Comparison of ENCODE assay signal across 9 mouse cellular contexts in the genomic region with DNA sequence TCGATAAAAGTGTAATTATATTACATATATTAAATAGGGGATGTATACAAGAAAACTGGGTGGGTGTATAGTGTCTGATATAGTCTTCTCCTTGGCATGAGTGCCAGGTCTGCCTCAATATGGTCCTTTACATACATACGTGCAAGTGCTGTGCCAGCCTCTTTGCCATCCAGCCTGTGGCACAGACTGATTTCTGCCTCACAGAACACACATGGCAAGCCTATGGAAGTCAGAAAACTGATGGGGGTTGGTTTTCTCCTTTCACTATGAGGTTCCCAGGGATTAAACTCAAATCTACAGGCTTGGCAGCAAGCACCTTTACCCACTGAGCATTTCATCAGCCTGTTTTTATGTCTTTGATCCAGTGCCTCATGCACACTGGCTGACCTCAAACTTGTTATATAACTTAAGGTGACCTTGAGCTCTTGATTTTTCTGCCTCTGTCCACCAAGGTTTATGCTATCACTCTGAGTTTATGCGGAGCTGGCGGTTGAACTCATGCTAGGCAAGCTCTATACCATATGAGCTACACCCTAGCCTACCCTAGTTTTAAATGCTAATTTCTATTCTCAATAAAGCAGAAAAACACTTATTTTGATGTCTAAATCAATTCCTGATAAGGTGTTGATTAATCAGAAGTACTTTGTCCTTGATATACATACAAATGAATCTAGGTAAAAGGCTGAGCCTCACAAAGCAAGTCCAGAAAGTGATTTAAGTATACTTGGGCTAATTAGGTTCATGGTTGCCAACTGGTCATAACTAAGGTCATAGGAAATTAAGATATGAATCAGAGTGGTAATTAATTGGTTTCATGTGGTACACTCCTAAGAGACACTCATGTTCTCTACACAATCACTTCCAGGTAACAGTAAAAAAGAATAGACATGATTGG. TPM values are rescaled to one million over a fixed set of nuclear protein-coding genes. Genes with fewer than 3 reads are reported as not detected.
A peak's percentile ranks its signal among the peaks of the same experiment; 100 is the strongest.
DNase-seq lines count a peak whose midpoint lies in the region; ATAC-seq and TF ChIP-seq lines count a peak whose summit lies in the region.
"Had no signal": no experiment of that assay in that cellular context is flagged by ENCODE, and none has a peak within 500 bp of the region (broad histone marks: within the 10 kb centered on the region; RNA-seq: fewer than 3 reads in every experiment).

No protein-coding gene starts in this region.

- no peak overlapping the region for H3K9ac ChIP-seq in embryonic facial prominence, embryonic 14.5 days (ENCODE audit: low read depth, low read length)
- no peak overlapping the region for H3K9ac ChIP-seq in hindbrain, postnatal 0 days (replicated peaks; ENCODE audit: low read length)
- H3K9ac ChIP-seq in midbrain, embryonic 13.5 days (replicated peaks), result no peak overlapping the region

- TF ChIP-seq CTCF in hindbrain, postnatal 0 days (IDR thresholded peaks at IDR 0.05; ENCODE audit: low read depth), result no peak

- peak; percentile 6 for DNase-seq in kidney, adult 18-20 months
- DNase-seq in kidney, postnatal 4 days, result no peak
- no peak for DNase-seq in embryonic facial prominence, embryonic 14.5 days (ENCODE audit: low spot score)
- no peak for DNase-seq in hindbrain, postnatal 0 days (ENCODE audit: low spot score)
- DNase-seq in embryo, embryonic 10 days (ENCODE audit: low spot score), result no peak
- no peak for DNase-seq in frontal cortex, adult 2 months (ENCODE audit: extremely low spot score in 1 of 2, low spot score in 1 of 2)
- no peak for DNase-seq in urinary bladder, adult 18-20 months (ENCODE audit: low spot score in 2 of 2)
- DNase-seq: cerebellum, adult 9-10 months had no signal

- no peak overlapping the region for H3K4me2 ChIP-seq in embryonic facial prominence, embryonic 14.5 days (ENCODE audit: low read depth, low read length)
- H3K4me2 ChIP-seq in hindbrain, postnatal 0 days (ENCODE audit: low read depth, low read length), result no peak overlapping the region
- H3K4me2 ChIP-seq in midbrain, embryonic 13.5 days (replicated peaks), result no peak overlapping the region

- ATAC-seq in embryonic facial prominence, embryonic 14.5 days (ENCODE audit: low read depth), result peak; percentile 75; the same call in 1 of the 2 replicates
- peak; percentile 72 for ATAC-seq in hindbrain, postnatal 0 days
- ATAC-seq in midbrain, embryonic 13.5 days, result peak; percentile 83

- H3K27ac ChIP-seq in embryonic facial prominence, embryonic 14.5 days (replicated peaks; ENCODE audit: low read depth, low read length), result no peak overlapping the region
- H3K27ac ChIP-seq in hindbrain, postnatal 0 days, result no peak overlapping the region
- H3K27ac ChIP-seq in midbrain, embryonic 13.5 days, result no peak overlapping the region

- no peak overlapping the region for H3K4me3 ChIP-seq in embryonic facial prominence, embryonic 14.5 days (ENCODE audit: low read depth, low read length)
- no peak overlapping the region for H3K4me3 ChIP-seq in hindbrain, postnatal 0 days (ENCODE audit: low read length)
- no peak overlapping the region for H3K4me3 ChIP-seq in midbrain, embryonic 13.5 days (replicated peaks)

- H3K36me3 ChIP-seq in embryonic facial prominence, embryonic 14.5 days (ENCODE audit: control insufficient read depth, insufficient read depth, low read length), result no peaks in the 10 kb centered on the region
- no peaks in the 10 kb centered on the region for H3K36me3 ChIP-seq in hindbrain, postnatal 0 days (ENCODE audit: insufficient read depth, low read length)
- H3K36me3 ChIP-seq in midbrain, embryonic 13.5 days, result no peaks in the 10 kb centered on the region

- H3K27me3 ChIP-seq in embryonic facial prominence, embryonic 14.5 days (replicated peaks; ENCODE audit: control insufficient read depth, insufficient read depth, low read length), result no peaks in the 10 kb centered on the region
- no peaks in the 10 kb centered on the region for H3K27me3 ChIP-seq in hindbrain, postnatal 0 days (ENCODE audit: insufficient read depth, low read length)
- no peaks in the 10 kb centered on the region for H3K27me3 ChIP-seq in midbrain, embryonic 13.5 days

- no peaks in the 10 kb centered on the region for H3K4me1 ChIP-seq in embryonic facial prominence, embryonic 14.5 days (ENCODE audit: control insufficient read depth, insufficient read depth, low read length)
- H3K4me1 ChIP-seq in hindbrain, postnatal 0 days (ENCODE audit: insufficient read depth, low read length), result no peaks in the 10 kb centered on the region
- H3K4me1 ChIP-seq in midbrain, embryonic 13.5 days (replicated peaks), result no peaks in the 10 kb centered on the region

- WGBS in embryonic facial prominence, embryonic 14.5 days, result 71% methylated on average over 4 of the region's 4 CpGs
- 65% methylated on average over 4 of the region's 4 CpGs for WGBS in hindbrain, postnatal 0 days
- 72% methylated on average over 4 of the region's 4 CpGs for WGBS in midbrain, embryonic 13.5 days

- peaks cover 11% of the 10 kb centered on the region; the same call in 1 of the 2 replicates for H3K9me3 ChIP-seq in embryonic facial prominence, embryonic 14.5 days (ENCODE audit: control insufficient read depth, low read length)
- 0 out of 2 replicates have a peak, but pooled peaks cover 6% of the 10 kb centered on the region for H3K9me3 ChIP-seq in hindbrain, postnatal 0 days (ENCODE audit: low read length)
- peaks cover 7% of the 10 kb centered on the region; the same call in 1 of the 2 replicates for H3K9me3 ChIP-seq in midbrain, embryonic 13.5 days

RNA-seq across cellular contexts. Expression of a gene that starts 26.7 kb away (rescaled TPM):
- 56.8 and 57.1 TPM in 2 replicates for polyA plus RNA-seq in embryonic facial prominence, embryonic 14.5 days (2014; fragmentation: Nextera tagmentation; extraction: Ambion mirVana)
- 18.3 and 30.3 TPM in 2 replicates for total RNA-seq in hindbrain, postnatal 0 days (2014; rRNA removed)
- 33.1 and 38.6 TPM in 2 replicates for polyA plus RNA-seq in hindbrain, postnatal 0 days (2015; fragmentation: Nextera tagmentation; extraction: Ambion mirVana)
- polyA plus RNA-seq in midbrain, embryonic 13.5 days (2015; fragmentation: Nextera tagmentation; extraction: Ambion mirVana), result 33.0 and 39.1 TPM in 2 replicates
- polyA plus RNA-seq in frontal cortex, adult 2 months (2012; rRNA removed), result 18.1 and 22.9 TPM in 2 replicates
